Mouse (Mus musculus): ENCODE measurements around the gene Gak. TPM values are rescaled to one million over a fixed set of nuclear protein-coding genes. Genes with fewer than 3 reads are reported as not detected.

Gak gene
- polyA plus RNA-seq, 2 experiments from 2014 or later = 65.0 to 101 TPM

Other genes with a start within 250 kb of the Gak start
- gene Pde6b, start 241.4 kb downstream of the Gak start, polyA plus RNA-seq (2017; shearing (Covaris generic)) = 1 to 10 TPM; 1.5 to 1.8 TPM
- gene Atp5k, start 195.3 kb downstream of the Gak start, polyA plus RNA-seq (2017; shearing (Covaris generic)) = 100 to 1,000 TPM; 145 to 234 TPM
- not detected for gene Mfsd7a, start 180.9 kb downstream of the Gak start, polyA plus RNA-seq (2017; shearing (Covaris generic))
- gene Pcgf3, start 168.5 kb downstream of the Gak start, polyA plus RNA-seq (2017; shearing (Covaris generic)) = 1 to 10 TPM; 3.2 to 3.6 TPM
- gene Cplx1, start 79.7 kb downstream of the Gak start, polyA plus RNA-seq (2017; shearing (Covaris generic)) = not detected
- gene Tmem175, start within 50 bp of the Gak start, polyA plus RNA-seq (2017; shearing (Covaris generic)) = 10 to 100 TPM; 38.6 to 56.7 TPM
- 10 to 100 TPM; 22.1 to 56.4 TPM for gene Idua, start 30.6 kb upstream of the Gak start, polyA plus RNA-seq (2017; shearing (Covaris generic))
- 1 to 10 TPM; 5.2 to 7.0 TPM for gene Dgkq, start 39.9 kb upstream of the Gak start, polyA plus RNA-seq (2017; shearing (Covaris generic))
- under 1 TPM; 0.16 to 0.20 TPM for gene Slc26a1, start 45.8 kb upstream of the Gak start, polyA plus RNA-seq (2017; shearing (Covaris generic))
- gene Fgfrl1, start 62.6 kb upstream of the Gak start, polyA plus RNA-seq (2017; shearing (Covaris generic)) = under 1 TPM in 1 of 2 experiments, not detected in 1; 0.67 TPM
- gene Rnf212, start 145.2 kb upstream of the Gak start, polyA plus RNA-seq (2017; shearing (Covaris generic)) = not detected
- gene Tmed11, start 165.6 kb upstream of the Gak start, polyA plus RNA-seq (2017; shearing (Covaris generic)) = not detected
- gene Vmn2r8, start 179.1 kb upstream of the Gak start, polyA plus RNA-seq (2017; shearing (Covaris generic)) = not detected
- gene Vmn2r9, start 222.8 kb upstream of the Gak start, polyA plus RNA-seq (2017; shearing (Covaris generic)) = under 1 TPM in 1 of 2 experiments, not detected in 1; 0.03 TPM